Mouse (Mus musculus): Measurements from ENCODE around the gene Cbwd1. TPM values are rescaled to one million over a fixed set of nuclear protein-coding genes. Genes with fewer than 3 reads are reported as not detected.

Cbwd1 gene
- polyA plus RNA-seq, 1 experiment from 2014 or later: 20.4 TPM

DNA sequence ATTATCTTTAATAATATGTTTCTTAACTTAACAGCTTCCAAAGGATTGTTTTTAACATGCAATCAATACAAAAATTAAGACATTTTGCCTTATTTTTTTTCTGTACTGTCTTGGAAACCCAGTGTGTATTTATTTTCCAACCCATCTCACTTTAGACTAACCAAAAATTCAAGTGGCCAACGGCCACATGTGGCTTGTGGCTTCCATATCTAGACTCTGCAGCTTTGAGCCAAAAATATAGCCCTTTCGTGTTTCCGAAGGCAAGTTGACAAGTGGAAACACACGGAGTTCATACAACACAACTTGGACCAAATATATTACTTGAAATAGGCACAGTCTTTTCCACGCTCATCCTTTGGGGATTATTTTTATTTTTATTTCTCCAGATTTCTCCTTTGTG, 37.2 kb upstream of the Cbwd1 start:
- H3K36me3 ChIP-seq (ENCODE audit: control insufficient read depth, insufficient read depth, low read length): no peaks in the 10 kb centered on the region
- no peak overlapping the region for H3K9ac ChIP-seq (ENCODE audit: low read depth, low read length)
- WGBS: 81% methylated on average over 5 of the region's 5 CpGs
- no peak overlapping the region for H3K4me2 ChIP-seq (replicated peaks; ENCODE audit: low read depth, low read length)
- no peak for ATAC-seq (ENCODE audit: low FRiP score, low TSS enrichment)
- H3K27me3 ChIP-seq (ENCODE audit: control insufficient read depth, insufficient read depth, low read length): peaks cover 34% of the 10 kb centered on the region
- H3K9me3 ChIP-seq (ENCODE audit: control insufficient read depth, low read length): no peaks in the 10 kb centered on the region
- H3K4me1 ChIP-seq (ENCODE audit: control insufficient read depth, insufficient read depth, low read length): 0 out of 2 replicates have a peak, but pooled peaks cover 10% of the 10 kb centered on the region
- no peak overlapping the region for H3K4me3 ChIP-seq (ENCODE audit: low read length)
- no peak overlapping the region for H3K27ac ChIP-seq (ENCODE audit: low read depth, low read length)

DNA sequence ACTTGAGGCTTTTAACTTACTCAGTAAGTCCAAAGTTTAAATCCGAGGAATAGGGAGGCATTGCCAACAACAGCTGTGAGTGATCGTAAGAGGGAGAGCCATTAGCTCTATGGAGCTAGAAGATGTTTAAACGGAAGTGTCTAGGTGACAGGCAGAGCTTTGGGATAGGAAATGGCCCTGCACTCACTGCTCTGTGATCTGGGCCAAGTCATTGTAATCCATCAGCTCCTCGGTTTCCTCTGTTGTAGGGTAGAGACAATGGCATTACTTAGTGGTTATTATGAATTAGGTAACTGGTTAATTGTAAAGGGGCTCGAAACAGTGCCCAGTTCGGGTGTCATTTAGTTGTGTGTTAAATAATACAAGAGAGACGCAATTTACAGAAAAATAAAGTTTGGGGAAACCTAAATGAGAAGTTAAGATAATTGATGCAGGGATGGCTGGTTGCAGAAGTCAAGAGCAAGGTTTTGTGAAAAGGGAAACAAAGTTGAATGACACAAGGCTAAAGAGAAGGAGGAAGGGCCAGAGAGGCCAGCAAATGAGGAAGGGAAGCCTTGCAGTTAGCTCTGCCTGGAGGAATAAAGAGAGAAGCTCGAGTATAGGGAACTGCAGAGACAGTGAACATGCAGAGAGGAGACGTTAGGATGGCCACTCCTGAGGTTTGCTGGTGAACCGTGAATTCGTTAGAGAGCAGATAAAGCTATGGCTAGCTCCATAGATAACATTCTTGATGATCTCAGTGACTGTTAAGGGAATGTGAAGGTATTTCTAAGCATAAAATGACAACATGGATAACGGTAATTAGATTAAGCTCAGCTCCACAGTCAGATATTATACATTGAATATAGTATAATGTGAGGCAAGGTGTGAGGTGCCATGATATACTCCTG, 35.6 kb upstream of the Cbwd1 start:
- no peak overlapping the region for H3K4me3 ChIP-seq (ENCODE audit: low read length)
- H3K27me3 ChIP-seq (ENCODE audit: control insufficient read depth, insufficient read depth, low read length): peaks cover 30% of the 10 kb centered on the region
- ATAC-seq (ENCODE audit: low FRiP score, low TSS enrichment): no peak
- 0 out of 2 replicates have a peak, but pooled peaks cover 10% of the 10 kb centered on the region for H3K4me1 ChIP-seq (ENCODE audit: control insufficient read depth, insufficient read depth, low read length)
- no peak overlapping the region for H3K9ac ChIP-seq (ENCODE audit: low read depth, low read length)
- 66% methylated on average over 12 of the region's 12 CpGs for WGBS
- no peak overlapping the region for H3K27ac ChIP-seq (ENCODE audit: low read depth, low read length)
- H3K36me3 ChIP-seq (ENCODE audit: control insufficient read depth, insufficient read depth, low read length): no peaks in the 10 kb centered on the region
- no peak overlapping the region for H3K4me2 ChIP-seq (replicated peaks; ENCODE audit: low read depth, low read length)
- no peaks in the 10 kb centered on the region for H3K9me3 ChIP-seq (ENCODE audit: control insufficient read depth, low read length)

DNA sequence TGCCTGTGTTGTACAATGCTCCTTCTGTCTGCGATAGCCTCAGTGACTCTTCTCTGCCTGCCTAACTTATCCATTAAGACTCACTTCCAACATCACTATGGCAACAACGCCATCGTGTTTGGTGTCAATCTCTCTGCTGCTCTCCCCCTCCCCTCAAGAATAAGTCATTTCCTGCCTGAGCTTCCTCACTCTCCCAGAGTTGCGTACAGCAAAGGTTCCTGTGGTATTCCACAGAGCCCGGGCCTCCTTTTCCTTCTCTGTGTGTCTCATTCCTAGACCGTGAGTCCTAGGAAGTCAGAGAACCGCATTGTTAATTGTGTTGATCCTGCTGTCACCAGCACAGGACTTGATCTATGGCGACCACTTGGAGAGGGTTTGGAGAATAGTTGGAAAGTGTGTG, 33.5 kb upstream of the Cbwd1 start:
- Histone ChIP-seq H3K27me3 (ENCODE audit: control insufficient read depth, insufficient read depth, low read length) (peaks cover 12% of the 10 kb centered on the region), H3K4me2 (replicated peaks; ENCODE audit: low read depth, low read length) (no peak overlapping the region), H3K9ac (ENCODE audit: low read depth, low read length) (no peak overlapping the region), H3K9me3 (ENCODE audit: control insufficient read depth, low read length) (no peaks in the 10 kb centered on the region), H3K4me1 (ENCODE audit: control insufficient read depth, insufficient read depth, low read length) (0 out of 2 replicates have a peak, but pooled peaks cover 3% of the 10 kb centered on the region), H3K36me3 (ENCODE audit: control insufficient read depth, insufficient read depth, low read length) (no peaks in the 10 kb centered on the region), H3K27ac (ENCODE audit: low read depth, low read length) (no peak overlapping the region), H3K4me3 (ENCODE audit: low read length) (no peak overlapping the region)
- no peak for ATAC-seq (ENCODE audit: low FRiP score, low TSS enrichment)
- 25% methylated on average over 8 of the region's 8 CpGs for WGBS

GRCm38 (mm10) chr19:24993526-24993925, 32.1 kb upstream of the Cbwd1 start:
- 70% methylated on average over 6 of the region's 6 CpGs for whole genome bisulfite sequencing
- H3K4me2 ChIP-seq (replicated peaks; ENCODE audit: low read depth, low read length): no peak overlapping the region
- H3K4me1 ChIP-seq (ENCODE audit: control insufficient read depth, insufficient read depth, low read length): no peaks in the 10 kb centered on the region
- H3K27me3 ChIP-seq (ENCODE audit: control insufficient read depth, insufficient read depth, low read length): peaks cover 3% of the 10 kb centered on the region; the same call in 1 of the 2 replicates
- no peak for ATAC-seq (ENCODE audit: low FRiP score, low TSS enrichment)
- H3K4me3 ChIP-seq (ENCODE audit: low read length): no peak overlapping the region
- H3K36me3 ChIP-seq (ENCODE audit: control insufficient read depth, insufficient read depth, low read length): no peaks in the 10 kb centered on the region
- no peak overlapping the region for H3K27ac ChIP-seq (ENCODE audit: low read depth, low read length)
- H3K9ac ChIP-seq (ENCODE audit: low read depth, low read length): no peak overlapping the region
- H3K9me3 ChIP-seq (ENCODE audit: control insufficient read depth, low read length): no peaks in the 10 kb centered on the region

DNA sequence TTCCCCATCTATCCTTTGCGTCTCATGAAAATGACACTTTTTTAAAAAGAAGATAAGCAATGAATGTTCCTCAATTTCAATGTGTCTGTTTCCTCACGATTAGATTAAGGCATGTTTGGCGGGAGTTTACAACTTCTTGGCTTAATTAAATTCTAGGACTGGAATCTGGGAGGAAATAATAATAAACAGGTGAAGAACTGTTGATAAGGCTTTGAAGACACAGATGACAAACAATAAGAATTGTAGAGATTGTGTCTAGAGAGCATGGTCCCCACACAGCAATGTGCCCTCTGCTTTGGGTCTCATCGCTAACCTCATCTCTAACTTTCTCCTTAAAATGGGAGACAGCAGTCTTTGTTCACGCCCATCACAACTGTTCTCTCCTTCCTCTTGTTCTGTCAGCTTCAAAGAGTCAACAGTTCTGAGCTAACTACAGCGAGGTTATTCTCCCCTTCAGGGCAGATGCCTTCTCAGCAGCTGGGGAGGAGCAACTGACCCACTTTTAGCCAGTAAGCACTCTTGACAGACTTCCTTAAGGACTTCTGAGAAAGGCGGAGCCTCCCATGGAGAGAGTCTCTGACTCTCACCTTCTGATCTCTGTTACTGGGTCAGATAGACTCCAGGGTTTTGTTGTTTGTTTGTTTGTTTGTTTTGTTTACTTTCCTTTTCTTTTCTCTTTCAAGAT, 28.9 kb upstream of the Cbwd1 start:
- no peaks in the 10 kb centered on the region for H3K9me3 ChIP-seq (ENCODE audit: control insufficient read depth, low read length)
- no peak overlapping the region for H3K9ac ChIP-seq (ENCODE audit: low read depth, low read length)
- H3K27me3 ChIP-seq (ENCODE audit: control insufficient read depth, insufficient read depth, low read length): no peaks in the 10 kb centered on the region
- ATAC-seq (ENCODE audit: low FRiP score, low TSS enrichment): no peak
- H3K4me2 ChIP-seq (replicated peaks; ENCODE audit: low read depth, low read length): no peak overlapping the region
- H3K36me3 ChIP-seq (ENCODE audit: control insufficient read depth, insufficient read depth, low read length): no peaks in the 10 kb centered on the region
- WGBS: 77% methylated on average over 7 of the region's 7 CpGs
- no peak overlapping the region for H3K4me3 ChIP-seq (ENCODE audit: low read length)
- no peaks in the 10 kb centered on the region for H3K4me1 ChIP-seq (ENCODE audit: control insufficient read depth, insufficient read depth, low read length)
- H3K27ac ChIP-seq (ENCODE audit: low read depth, low read length): no peak overlapping the region

- H3K27ac ChIP-seq (ENCODE audit: low read depth, low read length): no peak overlapping the region
- no peak overlapping the region for H3K4me3 ChIP-seq (ENCODE audit: low read length)
- H3K9me3 ChIP-seq (ENCODE audit: control insufficient read depth, low read length): no peaks in the 10 kb centered on the region
- no peaks in the 10 kb centered on the region for H3K4me1 ChIP-seq (ENCODE audit: control insufficient read depth, insufficient read depth, low read length)
- no peak overlapping the region for H3K9ac ChIP-seq (ENCODE audit: low read depth, low read length)
- no peak for ATAC-seq (ENCODE audit: low FRiP score, low TSS enrichment)
- no peak overlapping the region for H3K4me2 ChIP-seq (replicated peaks; ENCODE audit: low read depth, low read length)
- H3K36me3 ChIP-seq (ENCODE audit: control insufficient read depth, insufficient read depth, low read length): no peaks in the 10 kb centered on the region
- WGBS: 82% methylated on average over 5 of the region's 5 CpGs
- H3K27me3 ChIP-seq (ENCODE audit: control insufficient read depth, insufficient read depth, low read length): no peaks in the 10 kb centered on the region
Measured at GRCm38 (mm10) chr19:24988831-24989230, 27.4 kb upstream of the Cbwd1 start.

GRCm38 (mm10) chr19:24987355-24987754, 25.9 kb upstream of the Cbwd1 start:
- Histone ChIP-seq H3K4me3 (ENCODE audit: low read length) (no peak overlapping the region), H3K27ac (ENCODE audit: low read depth, low read length) (no peak overlapping the region), H3K4me1 (ENCODE audit: control insufficient read depth, insufficient read depth, low read length) (no peaks in the 10 kb centered on the region), H3K9ac (ENCODE audit: low read depth, low read length) (no peak overlapping the region), H3K9me3 (ENCODE audit: control insufficient read depth, low read length) (no peaks in the 10 kb centered on the region), H3K4me2 (replicated peaks; ENCODE audit: low read depth, low read length) (no peak overlapping the region), H3K36me3 (ENCODE audit: control insufficient read depth, insufficient read depth, low read length) (no peaks in the 10 kb centered on the region), H3K27me3 (ENCODE audit: control insufficient read depth, insufficient read depth, low read length) (no peaks in the 10 kb centered on the region)
- 75% methylated on average over 4 of the region's 4 CpGs for WGBS
- ATAC-seq (ENCODE audit: low FRiP score, low TSS enrichment): no peak

- H3K27me3 ChIP-seq (ENCODE audit: control insufficient read depth, insufficient read depth, low read length): no peaks in the 10 kb centered on the region
- no peaks in the 10 kb centered on the region for H3K9me3 ChIP-seq (ENCODE audit: control insufficient read depth, low read length)
- ATAC-seq (ENCODE audit: low FRiP score, low TSS enrichment): no peak
- no peak overlapping the region for H3K4me2 ChIP-seq (replicated peaks; ENCODE audit: low read depth, low read length)
- H3K4me1 ChIP-seq (ENCODE audit: control insufficient read depth, insufficient read depth, low read length): no peaks in the 10 kb centered on the region
- H3K9ac ChIP-seq (ENCODE audit: low read depth, low read length): no peak overlapping the region
- WGBS: 89% methylated on average over 2 of the region's 2 CpGs
- H3K36me3 ChIP-seq (ENCODE audit: control insufficient read depth, insufficient read depth, low read length): no peaks in the 10 kb centered on the region
- H3K27ac ChIP-seq (ENCODE audit: low read depth, low read length): no peak overlapping the region
- no peak overlapping the region for H3K4me3 ChIP-seq (ENCODE audit: low read length)
Measured at GRCm38 (mm10) chr19:24985045-24985444, 23.6 kb upstream of the Cbwd1 start.

Measured in kidney, embryonic 14.5 days (tissue).